Mouse (Mus musculus) lung, postnatal 0 days (tissue): Measurements from ENCODE around the gene Gm47283.
"Not testable (repeated sequence)": the region's sequence is repeated elsewhere in the genome, so short reads cannot be mapped to it uniquely, and the experiment has no call there.

ENCODE experiments used
- CTCF ChIP-seq: IDR thresholded peaks from 2 replicates; pipeline ENCODE4 v1.5.1; 2016; ENCODE audit warnings: antibody characterized with exemption, mild to moderate bottlenecking
- EP300 ChIP-seq: IDR thresholded peaks from 2 replicates; pipeline ENCODE4 v1.6.1; 2016; ENCODE audit warnings: antibody characterized with exemption, mild to moderate bottlenecking, control low read depth

DNA sequence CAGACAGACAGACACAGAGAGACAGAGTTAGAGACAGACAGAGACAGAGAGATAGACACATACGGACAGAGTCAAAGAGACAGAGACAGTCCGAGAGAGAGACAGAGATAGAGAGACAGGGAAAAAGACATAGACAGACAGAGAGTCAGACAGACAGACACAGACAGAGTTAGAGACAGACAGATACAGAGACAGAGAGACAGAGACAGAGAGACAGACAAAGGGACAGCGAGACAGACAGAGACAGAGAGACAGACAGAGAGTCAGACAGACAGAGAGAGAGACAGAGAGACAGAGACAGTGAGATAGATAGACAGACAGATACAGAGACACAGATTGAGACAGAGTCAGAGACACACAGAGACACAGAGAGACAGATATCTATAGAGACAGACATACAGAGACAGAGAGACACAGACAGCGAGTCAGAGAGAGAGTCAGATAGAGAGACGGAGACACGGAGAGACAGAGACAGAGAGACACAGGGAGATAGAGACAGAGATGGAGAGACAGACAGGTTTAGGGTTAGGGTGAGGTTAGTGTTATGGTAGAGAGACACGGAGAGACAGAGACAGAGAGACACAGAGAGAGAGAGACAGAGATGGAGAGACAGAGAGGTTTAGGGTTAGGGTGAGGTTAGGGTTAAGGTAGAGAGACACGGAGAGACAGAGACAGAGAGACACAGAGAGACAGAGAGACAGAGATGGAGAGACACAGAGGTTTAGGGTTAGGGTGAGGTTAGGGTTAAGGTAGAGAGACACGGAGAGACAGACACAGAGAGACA is 48.1 kb upstream of the Gm47283 start:
- TF ChIP-seq CTCF, EP300: not testable (repeated sequence)
